Mouse (Mus musculus) cerebellum, adult 9-11 months (tissue): ENCODE results near the gene Dusp8.

Experiments
- DNase-seq: peaks from one replicate; pipeline ENCODE4 v3.0.0; 2022

Gene Dusp8

GRCm38 (mm10) chr7:142040756-142041155 lies 54.9 kb downstream of the Dusp8 start:
- DNase-seq = no peak

- peak; percentile 67 for DNase-seq
Observed at GRCm38 (mm10) chr7:142037553-142038170, 58.0 kb downstream of the Dusp8 start.

DNA sequence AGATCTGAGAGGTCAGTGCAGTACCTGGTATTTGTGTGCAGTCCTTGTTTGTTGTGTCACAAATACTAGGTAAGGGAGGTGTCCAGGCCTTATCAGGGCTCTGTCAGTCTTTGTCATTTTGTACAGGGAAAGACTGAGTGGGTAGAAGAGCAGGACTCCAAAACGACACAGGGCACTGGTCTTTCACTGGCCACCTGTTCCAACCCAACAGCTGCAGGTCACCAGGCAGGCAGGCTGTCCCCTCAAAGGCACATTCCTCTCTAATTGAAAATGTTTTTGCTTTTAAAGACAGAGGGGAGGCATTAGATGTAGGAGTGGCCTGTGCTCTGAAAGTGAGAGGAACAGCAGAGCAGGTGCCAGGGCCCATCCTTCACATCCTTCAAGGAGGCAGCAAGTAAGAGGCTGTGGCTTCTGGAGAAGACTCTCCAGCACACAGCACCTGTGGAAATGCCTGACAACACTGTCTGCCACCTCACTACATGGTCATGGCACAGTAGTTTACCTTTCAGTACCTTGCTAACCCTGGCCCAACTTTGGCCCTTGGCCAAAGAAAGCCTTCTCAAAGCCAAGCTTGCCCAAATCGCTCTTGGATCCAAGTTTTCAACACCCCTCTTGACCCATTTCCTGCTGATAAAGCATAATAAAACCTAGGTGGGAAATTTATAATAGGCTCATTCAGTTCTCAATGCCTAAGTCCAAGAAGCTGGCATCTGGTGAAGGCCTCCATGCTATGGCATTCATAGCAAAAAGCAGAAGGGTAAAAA lies 60.4 kb downstream of the Dusp8 start:
- DNase-seq = no peak

GRCm38 (mm10) chr7:142034198-142034597 lies 61.4 kb downstream of the Dusp8 start:
- DNase-seq = peak; percentile 67

- DNase-seq = no peak
Observed at GRCm38 (mm10) chr7:142030073-142030472, 65.6 kb downstream of the Dusp8 start.
